19 mouse cellular contexts compared by ENCODE assay signal in genomic region chr5:143700247-143700646, GRCm38 (mm10). TPM values are rescaled to one million over a fixed set of nuclear protein-coding genes. Genes with fewer than 3 reads are reported as not detected.
DNase-seq lines count a peak whose midpoint lies in the region; ATAC-seq and TF ChIP-seq lines count a peak whose summit lies in the region.
"Had no signal": no experiment of that assay in that cellular context is flagged by ENCODE, and none has a peak within 500 bp of the region (broad histone marks: within the 10 kb centered on the region; RNA-seq: fewer than 3 reads in every experiment).

No protein-coding gene starts in this region.

- H3K9me3 ChIP-seq in midbrain, postnatal 0 days (ENCODE audit: low read length) = no peaks in the 10 kb centered on the region
- H3K9me3 ChIP-seq: G1E; heart, embryonic 13.5 days; hindbrain, embryonic 10.5 days; midbrain, embryonic 15.5 days had no signal

- H3K4me3 ChIP-seq in bone marrow, adult 2 months (replicated peaks; ENCODE audit: control insufficient read depth, low read depth, low read length) = no peak overlapping the region
- H3K4me3 ChIP-seq in midbrain, postnatal 0 days (ENCODE audit: low read depth, low read length) = no peak overlapping the region
- H3K4me3 ChIP-seq: heart, embryonic 13.5 days; hindbrain, embryonic 10.5 days; layer of hippocampus, adult 2 months; midbrain, embryonic 15.5 days had no signal

- WGBS in bone marrow, adult 2 months = 69% methylated on average over 5 of the region's 5 CpGs
- WGBS in midbrain, postnatal 0 days = 93% methylated on average over 5 of the region's 5 CpGs

- H3K36me3 ChIP-seq in midbrain, postnatal 0 days (ENCODE audit: insufficient read depth, low read length) = peaks cover 48% of the 10 kb centered on the region

- H3K27me3 ChIP-seq in midbrain, postnatal 0 days (ENCODE audit: insufficient read depth, low read length) = no peaks in the 10 kb centered on the region
- H3K27me3 ChIP-seq: heart, embryonic 13.5 days; midbrain, embryonic 15.5 days had no signal

- peak overlapping the region; percentile 68 for H3K27ac ChIP-seq in bone marrow, adult 2 months (ENCODE audit: control insufficient read depth, insufficient read depth, low read depth, low read length, poor library complexity)
- H3K27ac ChIP-seq in midbrain, postnatal 0 days (ENCODE audit: low read depth, low read length) = no peak overlapping the region
- H3K27ac ChIP-seq: heart, embryonic 13.5 days; hindbrain, embryonic 10.5 days; layer of hippocampus, adult 2 months; macrophage; midbrain, embryonic 15.5 days had no signal

- no peak overlapping the region for H3K4me2 ChIP-seq in midbrain, postnatal 0 days (ENCODE audit: low read depth, low read length, poor library complexity, severe bottlenecking)
- H3K4me2 ChIP-seq: heart, embryonic 13.5 days; lung, embryonic 14.5 days; midbrain, embryonic 15.5 days had no signal

- peak; percentile 60 for ATAC-seq in megakaryocyte, adult 5-6 weeks (ENCODE audit: poor library complexity, severe bottlenecking)
- ATAC-seq in midbrain, postnatal 0 days (ENCODE audit: low FRiP score) = no peak
- ATAC-seq: CD4-positive, CD25-positive, alpha-beta regulatory T cell, adult 4 months; inflammation-experienced regulatory T-cells, adult 6 months; midbrain, embryonic 15.5 days had no signal

- H3K4me1 ChIP-seq in bone marrow, adult 2 months (ENCODE audit: control insufficient read depth, insufficient read depth, low read length) = peaks cover 2% of the 10 kb centered on the region
- no peaks in the 10 kb centered on the region for H3K4me1 ChIP-seq in midbrain, postnatal 0 days (ENCODE audit: insufficient read depth, low read length)
- H3K4me1 ChIP-seq: midbrain, embryonic 15.5 days had no signal

- H3K9ac ChIP-seq in midbrain, postnatal 0 days (replicated peaks; ENCODE audit: low read length, poor library complexity, severe bottlenecking) = no peak overlapping the region
- H3K9ac ChIP-seq: heart, embryonic 13.5 days; lung, embryonic 14.5 days; midbrain, embryonic 15.5 days had no signal

- peak; percentile 83 for DNase-seq in c-Kit-positive CD71-positive TER-119-negative erythroid progenitor cells, embryonic 14.5 days (ENCODE audit: low read depth)
- DNase-seq in liver = peak; percentile 93
- no peak for DNase-seq in midbrain, postnatal 0 days (ENCODE audit: low spot score)
- DNase-seq in natural killer cell, adult 2 months (ENCODE audit: low spot score in 2 of 2) = no peak
- DNase-seq in B cell, adult 2 months = no peak
- no peak for DNase-seq in lung, postnatal 25 days (ENCODE audit: low spot score)
- DNase-seq: cerebellum, adult 11-12 months; lung, embryonic 14.5 days; right cerebral cortex, adult 18-20 months had no signal

- TF ChIP-seq POLR2A in bone marrow, adult 2 months (IDR thresholded peaks at IDR 0.05; ENCODE audit: borderline replicate concordance, control insufficient read depth, low read depth, low read length) = no peak

- TF ChIP-seq CTCF in bone marrow, adult 2 months (IDR thresholded peaks at IDR 0.05; ENCODE audit: control insufficient read depth, insufficient read depth, low read length) = no peak
- no peak for TF ChIP-seq CTCF in midbrain, postnatal 0 days (IDR thresholded peaks at IDR 0.05)

RNA-seq across cellular contexts. Expression of gene Usp42, which starts 31.8 kb away (rescaled TPM):
- polyA plus RNA-seq in bone marrow, adult 2 months (2011; ENCODE audit: insufficient read depth, insufficient read length, low replicate concordance, missing spikeins) = 6.1 and 6.2 TPM in 2 replicates
- total RNA-seq in megakaryocyte, adult 5-6 weeks (2015) = 14.8 and 16.0 TPM in 2 replicates
- 7.7 and 8.0 TPM in 2 replicates for total RNA-seq in megakaryocyte, adult 5-6 weeks (2017)
- total RNA-seq in midbrain, postnatal 0 days (2014; rRNA removed) = 23.1 and 24.3 TPM in 2 replicates
- 18.8 TPM in 2 replicates for polyA plus RNA-seq in midbrain, postnatal 0 days (2015; fragmentation: Nextera tagmentation; extraction: Ambion mirVana)

Comparison
In these comparisons a context has a peak if more than half of its experiments do, and no peak if none do; other contexts are left out.
1. DNase-seq: peak in c-Kit-positive CD71-positive TER-119-negative erythroid progenitor cells, embryonic 14.5 days (single experiment) and liver (single experiment); none in midbrain, postnatal 0 days (single experiment), natural killer cell, adult 2 months (0 of 2), B cell, adult 2 months (0 of 2) and lung, postnatal 25 days (single experiment).